Mouse (Mus musculus) embryo, embryonic 9.5 days (tissue): ENCODE data around the gene St6galnac6.

Experiments
- DNase-seq: peaks from one replicate; pipeline ENCODE4 v3.0.0-alpha.2; 2017; ENCODE audit errors: extremely low spot score

The St6galnac6 gene

DNA sequence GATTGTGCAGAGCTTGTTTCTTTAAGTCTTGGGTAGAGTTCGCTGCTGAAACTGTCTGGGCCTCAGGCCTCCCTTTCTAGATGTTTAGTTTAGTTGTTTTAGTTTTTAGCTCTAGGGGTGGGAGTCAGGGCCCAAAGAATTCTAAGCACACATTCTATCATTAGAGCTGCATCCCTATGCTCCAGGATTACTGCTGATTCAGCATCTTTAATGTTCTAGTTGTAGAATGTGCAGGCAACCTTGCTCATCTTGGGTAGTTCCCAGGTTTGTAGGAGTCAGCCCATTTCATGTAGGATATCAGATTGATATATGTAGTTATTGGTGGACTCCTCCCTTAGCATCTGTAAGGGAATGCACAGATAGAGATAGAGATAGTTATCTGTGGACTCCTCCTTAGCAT is 17.6 kb downstream of the St6galnac6 start:
- no peak for DNase-seq

DNA sequence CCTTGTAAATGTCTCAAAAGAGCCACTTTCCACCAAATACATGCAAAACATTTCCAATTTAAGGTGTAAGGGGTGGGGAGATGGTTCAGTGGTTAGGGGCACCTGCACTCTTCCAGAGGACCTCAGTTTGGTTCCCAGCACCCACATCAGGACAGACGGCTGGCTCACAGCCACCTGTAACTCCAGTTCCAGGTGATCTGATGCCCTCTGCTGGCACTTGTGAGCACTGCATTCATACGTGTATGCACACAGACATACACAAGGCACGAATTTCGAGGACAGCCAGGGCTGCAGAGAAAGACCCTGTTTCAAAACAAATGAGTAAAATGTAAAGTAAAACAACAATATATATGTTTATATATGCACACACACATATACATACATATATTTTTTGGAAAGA is 18.1 kb downstream of the St6galnac6 start:
- DNase-seq = no peak

DNA sequence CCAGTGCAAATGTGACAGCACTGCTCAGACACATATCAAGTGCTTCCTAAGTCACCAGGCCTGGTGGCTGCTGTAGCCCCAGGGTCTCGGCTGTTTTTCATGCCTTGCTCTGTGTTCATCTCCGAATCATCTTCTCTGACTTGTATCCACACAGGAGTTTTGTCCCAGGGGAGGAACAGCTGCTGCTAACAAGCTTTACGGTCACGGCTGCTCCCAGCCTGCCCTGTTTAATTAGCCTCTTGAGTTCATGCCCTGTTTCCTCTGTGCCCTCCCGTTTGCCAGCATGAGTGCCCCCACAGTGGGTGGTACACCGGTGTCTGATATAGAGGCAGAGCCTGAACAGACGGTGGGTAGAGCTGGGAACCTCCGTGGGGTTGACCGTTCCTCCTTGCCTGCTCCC is 18.5 kb downstream of the St6galnac6 start:
- no peak for DNase-seq

DNA sequence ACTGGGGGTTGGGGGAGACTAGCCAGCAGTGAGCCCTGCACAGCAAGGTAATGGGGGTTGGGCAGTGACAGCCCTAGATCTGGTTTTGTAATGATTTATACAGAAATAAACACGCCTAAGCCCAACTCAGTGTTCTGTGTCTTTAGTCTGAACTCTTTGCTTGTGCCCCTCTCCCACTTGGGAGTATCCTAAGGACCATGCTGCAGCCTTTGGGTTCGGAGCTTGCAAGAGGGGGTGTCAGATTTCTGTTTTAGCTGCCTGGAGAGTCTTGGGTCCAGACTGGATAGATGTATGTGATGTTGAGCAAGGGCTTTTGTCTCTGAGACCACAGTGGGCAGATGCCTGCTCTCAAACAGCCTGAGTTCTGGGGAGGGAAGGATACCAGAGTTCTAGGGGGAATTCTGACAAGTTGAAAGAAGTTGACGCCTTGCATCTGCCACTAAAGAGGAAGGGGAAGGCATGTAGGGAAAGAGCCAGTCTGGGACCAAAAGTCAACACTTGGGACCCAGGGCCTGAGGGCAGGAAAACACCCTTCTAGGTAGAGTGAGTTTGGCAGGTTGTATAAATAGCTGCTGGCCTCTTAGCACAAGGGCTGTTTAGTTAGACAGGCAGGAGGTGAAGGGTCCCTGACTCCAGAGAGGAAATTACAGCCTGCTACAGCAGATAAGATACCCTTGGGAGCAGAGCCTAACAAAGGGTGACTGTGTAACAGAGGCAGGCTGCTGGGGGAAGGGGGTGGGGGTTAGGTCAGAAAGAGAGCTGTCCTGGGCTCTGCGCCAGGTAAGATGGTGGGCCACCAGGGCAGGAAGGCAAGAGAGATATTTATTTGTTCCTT is 21.4 kb downstream of the St6galnac6 start:
- peak; percentile 65 for DNase-seq

DNA sequence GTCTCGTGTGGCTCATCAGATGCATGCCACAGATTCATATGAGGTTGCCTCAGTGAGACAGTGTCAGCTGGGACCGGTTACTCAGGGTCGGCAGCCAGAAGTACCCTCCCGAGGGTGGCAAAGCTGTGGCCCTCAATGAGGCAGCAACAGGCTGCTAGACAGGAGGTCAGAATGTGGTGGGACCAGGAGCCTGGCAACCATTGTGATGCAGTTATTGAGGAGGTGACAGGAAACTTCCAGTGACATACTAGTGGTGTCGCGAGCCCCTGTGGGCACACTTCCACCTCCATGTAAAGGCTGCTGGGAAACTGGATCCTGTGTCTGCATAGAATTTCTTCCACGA is 22.0 kb downstream of the St6galnac6 start, which contains the start of gene Ak1:
Gene Ak1 (plus strand): TSS at position 242 of the 343 bp plus-strand sequence.
- no peak for DNase-seq

DNA sequence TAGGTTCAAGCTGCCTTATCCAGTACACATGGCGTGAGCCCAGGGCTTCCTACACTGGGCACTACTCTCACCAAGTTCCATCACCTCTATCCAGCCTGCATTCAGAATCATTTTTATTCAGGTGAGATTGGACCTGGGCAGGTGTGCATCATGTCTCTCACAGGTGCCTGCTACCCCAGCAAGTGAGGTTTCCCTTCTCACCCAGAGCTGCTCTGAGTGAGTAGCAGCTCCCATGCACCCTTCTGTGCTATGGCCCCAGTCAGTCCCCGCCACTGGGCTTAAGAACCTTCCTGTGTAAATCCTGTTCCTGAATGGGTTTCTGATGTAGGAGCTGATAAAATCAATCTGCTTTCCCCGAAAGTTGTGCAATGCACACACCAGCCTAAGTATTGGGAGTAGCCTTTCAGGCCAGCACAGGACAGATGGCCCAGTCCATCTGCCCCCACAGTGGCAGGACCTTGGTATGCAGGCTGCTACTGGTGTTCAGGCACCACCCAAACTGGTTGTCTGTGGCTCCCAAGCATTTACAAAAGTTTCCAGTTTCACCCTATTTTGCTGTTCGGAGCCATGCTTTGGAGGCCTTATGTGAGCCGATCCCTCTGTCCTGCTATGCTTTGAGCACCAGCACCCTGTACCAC is 24.7 kb downstream of the St6galnac6 start:
- no peak for DNase-seq

DNA sequence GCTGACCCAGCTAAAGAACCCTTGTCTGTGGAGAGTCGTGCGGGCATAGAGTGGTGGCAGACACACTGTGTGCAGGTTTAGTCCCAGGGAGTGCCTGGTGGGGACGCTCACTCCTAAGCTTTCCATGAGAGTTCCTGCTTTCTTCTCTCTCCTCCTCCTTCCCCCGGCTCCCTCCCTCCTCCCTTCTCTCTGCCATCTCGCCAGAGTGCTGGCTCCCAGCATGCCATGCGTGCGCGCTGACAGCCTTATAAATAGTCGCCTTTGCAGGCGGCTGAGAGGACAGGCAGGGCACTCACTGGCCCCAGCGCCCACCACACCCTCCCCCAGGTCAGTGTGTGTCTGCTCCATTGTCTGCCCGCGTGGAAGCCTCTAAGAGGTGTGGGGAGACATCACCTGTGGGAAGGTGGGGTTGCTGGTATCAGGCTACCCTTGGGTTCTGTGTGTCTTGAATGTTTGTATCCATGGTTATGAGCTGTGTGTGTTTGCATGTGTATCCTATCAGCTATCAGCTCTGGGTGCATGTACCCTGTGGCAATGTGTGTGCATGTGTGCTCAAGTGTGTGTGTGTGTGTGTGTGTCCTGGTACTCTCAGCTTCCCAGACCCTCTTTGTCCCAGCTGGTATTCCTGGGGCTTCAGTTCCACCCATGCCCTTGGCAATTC is 25.8 kb downstream of the St6galnac6 start:
- DNase-seq = peak; percentile 80

DNA sequence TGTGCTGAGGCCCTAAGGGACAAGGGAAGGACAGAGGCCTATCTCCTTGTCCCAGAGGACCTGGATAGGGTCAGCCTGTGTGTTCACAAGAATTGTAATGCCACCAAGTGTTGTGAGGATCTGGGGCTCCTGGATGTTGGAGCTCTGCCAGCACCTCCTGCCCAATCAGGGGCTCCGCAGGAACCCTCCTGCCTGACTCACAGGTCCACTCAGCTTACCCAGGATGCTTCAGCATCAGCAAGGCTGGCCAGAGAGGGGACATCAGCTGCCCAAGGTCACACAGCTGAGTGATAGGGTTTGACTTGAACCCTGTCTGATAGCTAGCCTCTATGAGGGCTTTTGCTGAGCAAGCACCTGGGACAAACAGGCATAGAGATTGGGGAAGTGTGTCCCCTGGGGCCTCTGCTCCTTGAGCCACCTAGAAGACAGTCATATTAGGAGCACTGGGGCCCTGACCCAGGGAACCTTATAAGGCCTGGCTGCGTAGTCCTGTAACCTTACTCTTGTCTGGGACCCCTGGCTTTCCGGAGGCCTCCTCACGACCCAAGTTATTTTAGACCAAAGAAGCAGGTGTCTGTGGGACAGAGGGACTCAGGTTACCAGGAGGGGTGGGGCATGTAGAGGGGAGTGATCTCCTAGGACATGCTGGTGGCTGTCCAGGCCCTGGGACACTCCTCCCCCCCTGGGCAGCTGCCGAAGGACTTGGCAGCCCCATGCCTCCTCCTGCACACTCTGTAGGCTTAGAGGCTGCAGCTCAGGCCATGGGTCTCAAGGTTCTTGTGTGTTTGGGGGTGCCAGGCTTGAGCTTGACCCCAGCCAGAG is 26.6 kb downstream of the St6galnac6 start:
- no peak for DNase-seq

DNA sequence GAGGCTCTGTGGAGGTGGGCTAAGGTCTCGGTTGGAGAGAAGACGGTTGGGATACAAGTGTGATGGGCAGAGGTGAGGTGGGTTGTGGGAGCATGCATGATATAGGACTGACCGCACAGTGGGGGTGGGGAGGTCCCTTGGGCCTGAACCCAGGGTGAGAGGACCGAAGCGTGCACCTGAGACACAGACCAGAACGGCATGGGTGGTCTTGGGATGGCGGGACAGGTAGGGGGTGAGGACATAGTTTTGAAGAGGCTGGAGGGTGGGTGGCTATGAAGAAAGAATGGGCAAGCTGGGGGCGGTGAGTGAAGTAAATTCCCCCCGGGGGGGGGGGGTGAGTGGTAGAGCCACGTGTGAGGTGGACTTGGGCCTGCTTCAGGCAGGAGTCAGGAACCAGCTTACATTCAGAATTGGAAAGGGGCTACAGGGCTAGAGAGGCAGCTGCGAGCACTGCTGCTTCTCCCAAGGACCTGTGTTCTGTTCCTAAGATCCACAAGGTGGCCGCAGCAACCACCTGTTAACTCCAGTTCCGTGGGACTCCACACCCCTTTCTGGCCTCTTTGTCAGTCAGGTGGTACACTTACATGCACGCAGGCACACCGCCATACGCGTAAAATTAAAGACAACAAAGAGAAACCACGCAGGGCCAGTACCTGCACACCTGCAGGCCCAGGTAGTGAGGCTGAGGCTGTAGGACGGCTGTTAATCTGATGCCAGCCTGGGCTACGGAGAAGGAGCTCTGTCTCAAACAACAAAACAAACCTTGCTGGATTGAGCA is 27.9 kb downstream of the St6galnac6 start:
- DNase-seq = no peak

DNA sequence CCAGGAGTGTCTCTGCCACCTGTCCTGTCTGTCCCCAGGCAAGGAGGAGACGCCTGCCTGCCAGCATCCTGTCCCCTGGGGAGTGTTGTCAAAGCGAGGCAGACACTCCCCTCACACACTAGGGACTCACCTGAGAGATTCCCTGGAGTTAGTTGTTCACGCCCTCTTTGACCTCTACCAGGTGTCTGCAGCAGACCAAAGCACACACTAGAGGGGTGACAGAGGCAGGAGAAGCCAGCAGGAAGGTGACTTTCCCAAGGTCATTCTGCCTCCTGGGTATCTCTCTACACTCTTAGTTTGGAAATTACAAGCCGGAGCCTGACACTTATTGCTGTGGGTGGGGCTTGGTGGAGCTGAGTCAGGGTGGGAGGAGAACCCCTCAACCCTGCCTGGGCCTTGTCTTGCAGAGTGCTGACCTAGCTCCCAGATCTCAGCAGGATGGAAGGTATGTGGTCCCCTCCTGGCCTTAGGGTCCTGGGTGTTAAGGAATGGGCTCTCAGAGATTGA is 28.6 kb downstream of the St6galnac6 start:
- DNase-seq = no peak

DNA sequence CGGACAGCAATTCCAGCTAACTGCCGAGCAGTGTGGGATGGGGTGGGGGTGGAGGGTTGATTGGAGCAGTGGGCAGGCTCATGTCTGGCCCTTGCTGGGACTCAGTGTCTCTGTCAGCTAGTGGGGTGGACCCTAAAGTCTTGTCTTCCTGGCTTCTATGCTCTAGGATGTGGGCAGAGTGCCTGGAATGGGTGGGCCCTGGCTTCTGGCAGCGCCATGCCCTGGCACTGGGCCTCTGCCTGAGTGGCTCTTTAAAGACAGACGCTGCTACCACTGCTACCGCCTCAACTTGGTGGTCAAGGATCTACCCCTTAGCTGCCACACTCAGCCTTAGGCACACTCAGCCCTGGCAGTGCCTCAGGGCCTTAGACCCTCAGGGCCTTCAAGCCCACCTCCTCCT is 29.2 kb downstream of the St6galnac6 start:
- no peak for DNase-seq

DNA sequence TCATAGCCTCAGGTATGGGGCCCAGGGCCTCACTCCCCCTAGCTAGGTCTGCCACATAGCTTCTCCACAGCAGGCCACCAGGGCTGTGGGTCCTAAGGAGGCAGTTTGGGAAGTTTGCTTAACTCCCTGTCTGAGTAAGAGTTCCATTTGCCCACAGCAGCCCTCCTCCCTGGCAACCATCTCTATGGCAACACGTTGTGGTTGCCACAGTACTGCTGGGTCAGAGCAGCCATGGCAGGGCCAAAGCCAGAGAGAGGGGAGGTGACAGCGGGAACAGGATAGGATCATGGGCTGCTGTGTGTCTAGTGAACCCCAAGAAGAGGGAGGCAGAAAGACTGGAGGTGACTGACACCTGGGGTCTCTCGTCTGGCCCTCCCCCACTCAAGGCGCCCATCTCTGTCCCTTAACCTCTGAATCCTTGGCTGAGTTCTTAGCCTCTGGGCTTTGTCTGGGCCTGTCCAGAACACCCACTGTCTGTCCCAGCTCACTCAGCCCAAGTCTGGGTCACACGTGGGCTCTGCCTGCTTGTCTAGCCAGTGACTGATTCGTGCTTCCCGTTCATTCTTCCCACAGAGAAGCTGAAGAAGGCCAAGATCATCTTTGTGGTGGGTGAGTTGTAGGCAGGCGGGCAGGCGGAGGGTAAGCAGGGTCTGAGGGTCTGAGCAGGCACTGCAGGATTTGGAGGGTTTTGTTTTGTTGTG is 29.9 kb downstream of the St6galnac6 start:
- DNase-seq = peak; percentile 82

DNA sequence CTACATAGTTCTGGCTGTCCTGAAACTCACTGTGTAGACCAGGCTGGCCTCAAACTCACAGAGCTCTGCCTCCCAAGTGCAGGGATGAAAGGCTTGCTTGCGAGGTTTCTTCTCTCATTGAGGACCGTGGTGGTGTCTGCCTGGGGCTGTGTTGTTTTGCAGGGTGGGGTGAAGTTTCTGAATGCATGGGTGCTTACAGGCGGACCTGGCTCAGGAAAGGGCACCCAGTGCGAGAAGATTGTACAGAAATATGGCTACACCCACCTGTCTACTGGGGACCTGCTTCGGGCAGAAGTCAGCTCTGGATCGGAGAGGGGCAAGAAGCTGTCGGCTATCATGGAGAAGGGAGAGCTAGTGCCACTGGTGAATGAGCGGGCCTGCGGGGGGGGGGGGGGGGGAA is 30.5 kb downstream of the St6galnac6 start:
- DNase-seq = no peak

DNA sequence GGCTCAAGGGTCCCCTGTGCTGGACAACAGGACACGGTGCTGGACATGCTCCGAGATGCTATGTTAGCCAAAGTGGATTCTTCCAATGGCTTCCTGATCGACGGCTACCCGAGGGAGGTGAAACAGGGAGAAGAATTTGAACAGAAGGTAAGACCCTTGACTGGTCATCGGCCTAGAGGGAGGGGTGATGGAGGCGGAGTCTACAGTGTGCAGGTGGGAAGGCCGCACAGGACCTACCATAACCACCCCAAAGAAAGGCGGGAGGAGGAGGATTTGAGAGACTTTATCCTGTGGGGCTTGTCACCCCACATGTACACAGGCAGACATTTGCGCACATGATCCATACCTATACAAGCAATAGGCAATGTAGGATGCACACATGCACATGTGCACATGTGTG is 31.5 kb downstream of the St6galnac6 start:
- DNase-seq = no peak

DNA sequence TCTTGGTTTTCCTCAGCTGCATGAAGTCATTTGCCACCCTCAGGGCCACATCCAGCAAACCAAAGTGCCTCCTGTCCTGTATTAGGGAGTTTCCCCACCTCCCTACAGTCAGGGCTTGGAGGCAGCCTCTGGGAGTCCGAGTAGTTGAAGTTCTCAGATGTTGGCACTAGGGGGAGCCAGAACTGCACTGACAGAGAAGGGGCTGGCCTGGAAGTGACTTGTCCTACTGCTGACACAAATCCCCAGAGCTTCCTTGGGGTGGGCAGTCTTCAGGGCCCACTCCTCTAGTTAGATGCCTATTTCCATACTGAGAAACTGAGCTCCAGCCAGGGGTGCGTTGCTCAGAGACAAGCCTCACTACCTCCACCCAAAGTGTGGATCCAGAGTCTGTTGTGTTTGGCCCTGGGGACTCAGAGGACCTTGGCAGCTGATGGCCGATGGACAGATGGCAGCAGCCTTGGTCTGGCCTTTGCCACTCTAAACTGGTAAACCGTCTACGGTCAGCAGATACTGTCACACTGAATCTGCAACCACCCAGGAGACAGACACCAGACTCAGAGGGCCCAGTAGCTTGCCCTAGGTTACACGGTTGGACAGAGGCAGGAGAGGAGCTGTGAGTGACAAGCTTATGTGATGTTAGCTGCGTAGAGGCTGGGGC is 32.4 kb downstream of the St6galnac6 start:
- peak; percentile 86 for DNase-seq

DNA sequence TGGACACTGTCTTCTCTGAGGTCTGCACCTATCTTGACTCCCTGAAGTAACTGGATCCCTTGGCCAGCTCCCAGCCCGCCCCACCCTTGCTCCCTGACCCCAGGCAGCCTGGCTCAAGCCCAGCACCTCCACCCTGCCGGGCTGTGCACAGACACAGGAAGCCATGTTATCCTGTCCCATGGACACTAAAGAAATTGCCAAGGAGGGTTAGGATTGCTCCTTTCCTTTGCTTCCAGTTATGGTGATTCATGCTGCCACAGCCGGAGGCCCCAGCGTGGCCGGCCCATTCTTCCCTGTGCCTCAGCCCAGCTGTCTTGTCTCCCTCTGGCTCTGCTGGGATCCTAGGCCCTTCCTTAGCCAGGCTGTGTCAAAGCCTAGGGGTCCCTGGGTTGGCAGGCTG is 34.2 kb downstream of the St6galnac6 start:
- no peak for DNase-seq

DNA sequence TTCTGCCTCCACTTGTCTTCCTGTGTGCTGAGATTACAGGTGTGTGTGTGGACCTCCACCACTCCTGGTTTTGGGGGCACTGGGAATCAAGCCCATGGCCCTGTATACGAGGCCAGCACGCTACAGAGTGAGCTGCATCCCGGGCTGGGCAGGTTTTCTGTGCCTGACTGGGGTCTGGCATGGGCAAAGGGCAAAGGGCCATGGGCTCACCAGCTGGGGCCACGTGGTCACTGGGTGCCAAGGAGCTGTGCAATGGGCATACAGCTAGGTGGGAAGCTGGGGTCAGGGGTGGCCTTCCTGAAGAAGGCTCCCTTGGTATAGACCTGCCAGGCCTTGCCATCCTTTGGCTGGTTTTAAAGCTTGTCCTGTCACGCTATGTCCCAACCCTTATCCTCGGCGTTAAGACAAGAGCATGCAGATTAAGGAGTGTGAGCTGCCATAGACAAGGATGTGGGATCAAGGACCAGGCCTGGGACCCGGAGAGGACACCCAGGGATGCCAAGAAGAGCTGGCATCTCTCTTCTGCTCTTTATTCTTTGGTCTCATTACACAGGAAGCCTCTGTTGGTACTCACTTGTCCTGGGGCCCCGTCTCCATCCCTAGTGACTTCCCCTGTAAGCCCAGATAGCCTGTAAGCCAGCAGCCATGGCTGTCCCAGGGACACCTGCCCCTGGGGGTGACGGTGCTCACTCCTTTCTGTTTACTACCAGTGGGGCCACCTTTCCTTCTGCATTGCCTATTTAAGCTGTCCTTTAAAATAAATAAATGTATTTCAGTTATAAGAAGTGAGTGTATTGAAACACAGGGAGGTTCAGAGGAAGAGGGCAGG is 35.0 kb downstream of the St6galnac6 start:
- no peak for DNase-seq

DNA sequence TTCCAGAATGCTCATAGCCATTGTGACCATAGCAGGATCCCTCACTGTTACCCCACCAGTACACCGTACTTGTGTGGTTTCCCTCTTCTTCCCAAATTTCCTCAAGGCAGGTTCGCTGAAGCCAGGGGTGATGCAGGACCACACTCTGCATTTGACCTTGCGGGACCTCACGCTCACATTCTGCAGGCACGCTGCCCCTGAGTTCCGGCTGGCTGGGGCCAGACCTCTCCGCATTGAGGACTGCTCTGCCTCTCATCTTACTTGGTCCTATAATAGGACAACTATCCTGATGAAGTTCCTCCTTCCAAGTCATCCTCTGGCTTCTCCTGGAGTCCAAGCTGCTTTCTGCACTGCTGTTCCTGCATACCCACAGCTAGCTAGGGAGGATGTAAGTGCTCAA is 37.1 kb downstream of the St6galnac6 start:
- DNase-seq = no peak

DNA sequence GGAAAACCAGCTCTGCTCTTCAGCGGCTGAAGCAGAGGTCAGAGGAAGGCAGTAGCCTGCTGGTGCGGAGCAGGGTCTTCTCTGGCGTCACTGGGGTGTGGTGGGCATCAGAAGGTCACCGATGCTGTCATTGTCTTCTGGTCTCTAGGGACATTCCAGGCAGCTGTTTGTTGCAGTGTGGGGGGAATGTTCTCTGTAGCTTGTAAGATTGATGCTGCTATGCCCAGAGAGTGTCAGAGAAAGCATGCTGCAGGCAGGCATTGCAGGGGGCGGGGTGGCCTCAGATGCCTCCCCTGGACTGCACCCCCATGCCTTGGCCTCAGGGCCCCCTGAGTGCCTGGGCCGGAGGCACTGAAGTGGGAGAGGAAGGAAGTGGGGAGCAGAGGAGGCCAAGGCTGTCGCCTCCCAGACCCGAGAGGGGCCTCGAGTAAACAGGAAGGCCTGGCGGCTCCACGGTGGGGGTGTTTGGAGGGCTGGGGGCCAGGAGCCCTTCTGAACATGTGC is 38.3 kb downstream of the St6galnac6 start:
- no peak for DNase-seq
